Mouse (Mus musculus) testis, adult 2 months (tissue): ENCODE measurements at regions not wholly inside any gene's neighbourhood (a gene's known extent, or its start where the extent isn't known, plus 50 kb on each side); places are given as distances from the start of the nearest gene placed in this dataset.

ENCODE experiments used
- H3K27ac ChIP-seq: fragments of 200-500 bp; 2 replicates; pipeline ENCODE4 v1.5.1; 2012; ENCODE audit warnings: low read depth, low read length; ENCODE audit not compliant: control insufficient read depth, insufficient read depth
- H3K27me3 ChIP-seq: fragments of 200-500 bp; 2 replicates; pipeline ENCODE4 v1.6.1; 2012; ENCODE audit warnings: mild to moderate bottlenecking, low read length, moderate library complexity; ENCODE audit not compliant: control insufficient read depth, insufficient read depth
- H3K36me3 ChIP-seq: fragments of 200-500 bp; 2 replicates; pipeline ENCODE4 v1.6.1; 2012; ENCODE audit warnings: mild to moderate bottlenecking, low read length; ENCODE audit not compliant: control insufficient read depth, insufficient read depth
- H3K4me1 ChIP-seq: fragments of 200-500 bp; 2 replicates; pipeline ENCODE4 v1.6.1; 2012; ENCODE audit warnings: low read length; ENCODE audit not compliant: control insufficient read depth, insufficient read depth
- H3K4me3 ChIP-seq: fragments of 200-500 bp; 2 replicates; pipeline ENCODE4 v1.5.1; 2012; ENCODE audit warnings: low read depth, mild to moderate bottlenecking, low read length, moderate library complexity, mixed read lengths; ENCODE audit not compliant: control insufficient read depth
- CTCF ChIP-seq: fragments of 200-500 bp; IDR thresholded peaks from 2 replicates; pipeline ENCODE4 v1.5.1; 2012; ENCODE audit warnings: low read depth, mild to moderate bottlenecking, inconsistent platforms, low read length, moderate library complexity; ENCODE audit not compliant: control insufficient read depth, insufficient read depth, insufficient replicate concordance
- POLR2A ChIP-seq: fragments of 200-500 bp; IDR thresholded peaks from 2 replicates; pipeline ENCODE4 v1.6.1; 2012; ENCODE audit warnings: low read depth, mild to moderate bottlenecking, inconsistent platforms, low read length, moderate library complexity; ENCODE audit not compliant: control insufficient read depth

DNA sequence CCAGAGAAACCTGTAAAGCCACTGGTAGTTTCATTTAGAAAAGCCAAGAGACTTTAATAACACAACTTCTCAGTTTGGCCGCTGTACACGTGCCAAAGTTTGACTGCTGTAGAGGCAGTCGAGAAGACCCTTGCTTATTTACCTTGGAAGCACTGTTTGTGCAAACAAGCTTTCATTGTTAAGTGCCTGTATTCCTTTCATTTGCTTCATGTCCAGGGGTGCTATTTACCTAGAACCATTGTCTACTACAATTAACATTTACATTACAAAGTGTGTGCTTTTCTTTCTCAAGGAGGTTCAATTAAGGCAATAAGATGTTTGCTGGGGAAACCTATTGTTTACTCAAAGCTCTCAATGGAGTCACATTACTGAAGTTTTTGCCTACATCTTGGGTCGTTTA, 236.9 kb downstream of the Mef2c start:
- Histone ChIP-seq H3K4me1 (peaks cover 4% of the 10 kb centered on the region), H3K27ac (no peak overlapping the region), H3K36me3 (no peaks in the 10 kb centered on the region), H3K27me3 (0 out of 2 replicates have a peak, but pooled peaks cover 2% of the 10 kb centered on the region), H3K4me3 (no peak overlapping the region)
- TF ChIP-seq POLR2A (no peak), CTCF (no peak)

GRCm38 (mm10) chr13:83741591-83742021, 237.8 kb downstream of the Mef2c start:
- TF ChIP-seq POLR2A (no peak), CTCF (no peak)
- Histone ChIP-seq H3K27me3 (0 out of 2 replicates have a peak, but pooled peaks cover 2% of the 10 kb centered on the region), H3K4me3 (no peak overlapping the region), H3K27ac (no peak overlapping the region), H3K36me3 (no peaks in the 10 kb centered on the region), H3K4me1 (peaks cover 4% of the 10 kb centered on the region)

GRCm38 (mm10) chr13:83742102-83742501, 238.3 kb downstream of the Mef2c start:
- Histone ChIP-seq H3K4me1 (peaks cover 4% of the 10 kb centered on the region), H3K36me3 (no peaks in the 10 kb centered on the region), H3K27ac (no peak overlapping the region), H3K27me3 (0 out of 2 replicates have a peak, but pooled peaks cover 2% of the 10 kb centered on the region), H3K4me3 (no peak overlapping the region)
- no peak for TF ChIP-seq CTCF
- TF ChIP-seq POLR2A, result no peak

DNA sequence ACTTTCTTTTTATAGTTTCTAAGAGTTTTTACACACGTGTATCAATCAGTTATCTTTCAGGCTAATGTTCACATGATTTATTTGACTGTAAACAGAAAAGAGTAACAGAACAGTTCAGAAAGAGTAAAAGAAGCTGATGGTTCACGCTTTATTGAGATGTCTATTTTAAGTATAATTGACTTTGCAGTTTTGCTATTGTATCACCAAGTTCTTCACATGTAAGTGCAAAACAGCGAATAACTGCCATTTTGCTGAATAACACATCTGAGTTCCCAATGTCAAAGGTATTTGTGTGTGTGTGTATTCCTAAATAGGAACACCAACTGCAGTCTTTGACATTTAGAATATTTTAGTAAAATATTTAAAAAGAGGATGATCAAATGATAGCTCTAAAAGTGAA, 238.7 kb downstream of the Mef2c start:
- H3K4me1 ChIP-seq, result peaks cover 4% of the 10 kb centered on the region
- no peak overlapping the region for H3K4me3 ChIP-seq
- H3K27ac ChIP-seq, result no peak overlapping the region

GRCm38 (mm10) chr13:83743381-83743780, 239.5 kb downstream of the Mef2c start:
- peaks cover 4% of the 10 kb centered on the region for H3K4me1 ChIP-seq
- H3K36me3 ChIP-seq, result no peaks in the 10 kb centered on the region
- no peak overlapping the region for H3K4me3 ChIP-seq
- TF ChIP-seq POLR2A, result no peak
- TF ChIP-seq CTCF, result no peak
- no peak overlapping the region for H3K27ac ChIP-seq
- H3K27me3 ChIP-seq, result no peaks in the 10 kb centered on the region

More for the DNA sequence above, 238.7 kb downstream of the Mef2c start:
- Histone ChIP-seq H3K27me3 (0 out of 2 replicates have a peak, but pooled peaks cover 2% of the 10 kb centered on the region), H3K36me3 (no peaks in the 10 kb centered on the region)
- no peak for TF ChIP-seq CTCF
- TF ChIP-seq POLR2A, result no peak

- TF ChIP-seq CTCF, result no peak
- TF ChIP-seq POLR2A, result no peak
- Histone ChIP-seq H3K4me3 (no peak overlapping the region), H3K36me3 (no peaks in the 10 kb centered on the region), H3K27me3 (no peaks in the 10 kb centered on the region), H3K4me1 (peaks cover 4% of the 10 kb centered on the region), H3K27ac (no peak overlapping the region)
These were observed 240.4 kb downstream of the Mef2c start for GRCm38 (mm10) chr13:83744110-83744752.

GRCm38 (mm10) chr13:83744981-83745555, 241.2 kb downstream of the Mef2c start:
- no peak for TF ChIP-seq CTCF
- no peak for TF ChIP-seq POLR2A
- Histone ChIP-seq H3K27ac (peak overlapping the region; percentile 71; the same call in 1 of the 2 replicates), H3K27me3 (no peaks in the 10 kb centered on the region), H3K4me3 (peak overlapping the region; percentile 76), H3K4me1 (peaks cover 4% of the 10 kb centered on the region), H3K36me3 (no peaks in the 10 kb centered on the region)
